Mouse (Mus musculus): Measurements from ENCODE around the gene Txndc2.
"Not testable (repeated sequence)": the region's sequence is repeated elsewhere in the genome, so short reads cannot be mapped to it uniquely, and the experiment has no call there.

Txndc2 gene

GRCm38 (mm10) chr17:65655608-65656007 is 13.6 kb upstream of the Txndc2 start:
- DNase-seq: no peak

- DNase-seq: no peak
Observed at GRCm38 (mm10) chr17:65650598-65650997, 8.6 kb upstream of the Txndc2 start.

GRCm38 (mm10) chr17:65649175-65649493 is 7.2 kb upstream of the Txndc2 start:
- no peak for DNase-seq

GRCm38 (mm10) chr17:65648371-65649174 is 6.6 kb upstream of the Txndc2 start:
- no peak for DNase-seq

- DNase-seq: no peak
Observed at GRCm38 (mm10) chr17:65647961-65648360, 6.0 kb upstream of the Txndc2 start.

- DNase-seq: no peak
Observed at GRCm38 (mm10) chr17:65647226-65647625, 5.3 kb upstream of the Txndc2 start.

GRCm38 (mm10) chr17:65643579-65643978 is 1.6 kb upstream of the Txndc2 start:
- DNase-seq: no peak

GRCm38 (mm10) chr17:65643051-65643521 is 1.1 kb upstream of the Txndc2 start:
- no peak for DNase-seq

- DNase-seq: no peak
Observed at GRCm38 (mm10) chr17:65642578-65642991, 617 bp upstream of the Txndc2 start.

GRCm38 (mm10) chr17:65639144-65639543 is 2.8 kb downstream of the Txndc2 start:
- DNase-seq: no peak

GRCm38 (mm10) chr17:65635715-65636360 is 6.1 kb downstream of the Txndc2 start:
- DNase-seq: no peak

- no peak for DNase-seq
Observed at GRCm38 (mm10) chr17:65629943-65630342, 12.0 kb downstream of the Txndc2 start.

- not testable (repeated sequence) for DNase-seq
Observed at GRCm38 (mm10) chr17:65628823-65629532, 13.0 kb downstream of the Txndc2 start.

- DNase-seq: no peak
Observed at GRCm38 (mm10) chr17:65626301-65626700, 15.7 kb downstream of the Txndc2 start.

GRCm38 (mm10) chr17:65625563-65625962 is 16.4 kb downstream of the Txndc2 start:
- DNase-seq: no peak

GRCm38 (mm10) chr17:65623130-65623529 is 18.8 kb downstream of the Txndc2 start:
- DNase-seq: no peak

GRCm38 (mm10) chr17:65618431-65618830 is 23.5 kb downstream of the Txndc2 start:
- DNase-seq: no peak

- DNase-seq: no peak
Observed at GRCm38 (mm10) chr17:65615678-65616077, 26.3 kb downstream of the Txndc2 start.

GRCm38 (mm10) chr17:65614431-65614830 is 27.5 kb downstream of the Txndc2 start:
- DNase-seq: no peak

GRCm38 (mm10) chr17:65613463-65614412 is 28.2 kb downstream of the Txndc2 start, which contains the start of gene Vapa:
Gene Vapa, minus strand, starts transcription at chr17:65613555.
- peak; percentile 99 for DNase-seq

GRCm38 (mm10) chr17:65613142-65613462 is 28.9 kb downstream of the Txndc2 start:
- no peak for DNase-seq

- peak; percentile 62 for DNase-seq
Observed at GRCm38 (mm10) chr17:65612391-65613141, 29.4 kb downstream of the Txndc2 start.
